Mouse (Mus musculus): Measurements from ENCODE around the gene Srsf11.

- no peak for TF ChIP-seq CTCF (IDR thresholded peaks at IDR 0.05; ENCODE audit: low read depth)
- no peak for TF ChIP-seq EP300 (optimal IDR thresholded peaks at IDR 0.05)
Measured at GRCm38 (mm10) chr3:158077828-158078227, 41.4 kb upstream of the Srsf11 start.

Measured in stomach, postnatal 0 days (tissue).